Mouse (Mus musculus) gastrocnemius, postnatal 4 days (tissue): Measurements from ENCODE around the gene Fuca1. TPM values are rescaled to one million over a fixed set of nuclear protein-coding genes. Genes with fewer than 3 reads are reported as not detected.

ENCODE experiments used
- DNase-seq, 2 experiments: peaks; one replicate each; pipeline ENCODE4 v3.0.0; 2021 to 2022; ENCODE audit warnings: low spot score in 2 of 2, mixed read lengths in 2 of 2
- long read RNA-seq, 2 experiments: library from polyadenylated mRNA; stranded (forward); transcript quantifications; one replicate each; pipeline ENCODE4 v2.0.0; 2021
- total RNA-seq, 2 experiments: library from RNA; stranded (reverse); gene quantifications; 2 replicates each; pipeline ENCODE4 v1.2.3; 2021

The Fuca1 gene
- total RNA-seq, result 10 to 100 TPM; 46.6 to 46.7 TPM
- long read RNA-seq, experiment 1, transcript Fuca1-201 (8 exons, 2,525 nt), result major isoform, 87 of 95 reads
- long read RNA-seq, experiment 1, partial matches to known transcripts, result 2 of 95 reads
- long read RNA-seq, experiment 1, other reads (novel, unspliced or antisense), result 6 of 95 reads
- long read RNA-seq, experiment 2, transcript Fuca1-201 (8 exons, 2,525 nt), result major isoform, 104 of 108 reads
- long read RNA-seq, experiment 2, partial matches to known transcripts, result 1 of 108 reads
- long read RNA-seq, experiment 2, other reads (novel, unspliced or antisense), result 3 of 108 reads

DNA sequence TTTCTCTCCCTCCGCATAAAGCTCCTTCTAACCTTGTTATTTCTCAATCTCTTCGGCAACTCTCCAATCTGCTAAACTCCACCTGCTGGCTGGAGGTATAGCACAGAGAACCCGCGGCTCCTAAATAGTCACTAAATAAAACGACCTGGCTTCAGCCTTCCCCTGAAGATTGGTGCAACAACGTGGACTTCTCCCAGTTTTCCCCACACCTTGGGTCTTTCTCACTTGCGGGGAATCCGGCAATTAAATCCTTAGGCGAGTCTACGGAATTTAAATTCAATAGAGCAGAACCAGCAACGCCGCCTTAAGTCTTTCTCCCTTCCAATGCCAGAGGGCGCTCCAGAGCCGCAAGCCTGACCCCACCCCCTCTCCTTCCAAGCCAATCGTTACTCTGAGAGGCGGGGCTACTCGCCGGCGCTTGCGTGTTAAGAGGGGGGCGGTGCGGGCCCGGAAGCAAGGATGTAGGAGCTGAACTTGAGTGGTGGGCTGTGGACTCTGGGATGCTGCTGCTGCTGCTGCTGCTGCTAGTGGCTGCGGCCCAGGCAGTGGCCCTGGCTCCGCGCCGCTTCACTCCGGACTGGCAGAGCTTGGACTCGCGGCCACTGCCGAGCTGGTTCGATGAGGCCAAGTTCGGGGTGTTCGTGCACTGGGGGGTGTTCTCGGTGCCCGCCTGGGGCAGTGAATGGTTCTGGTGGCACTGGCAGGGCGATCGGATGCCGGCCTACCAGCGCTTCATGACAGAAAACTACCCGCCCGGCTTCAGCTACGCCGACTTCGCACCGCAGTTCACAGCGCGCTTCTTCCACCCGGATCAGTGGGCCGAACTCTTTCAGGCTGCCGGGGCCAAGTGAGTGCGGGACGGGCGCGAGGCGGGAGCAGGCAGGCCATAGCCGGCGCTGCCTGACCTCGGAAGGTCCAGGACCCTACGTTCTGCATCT lies at the start of gene Fuca1:
Fuca1 (plus strand) TSS at position 432 of the 938 bp plus-strand sequence.
- DNase-seq, result peak; percentile 84 to 95

GRCm38 (mm10) chr4:135872015-135872414 lies 48.5 kb upstream of the Fuca1 start:
- DNase-seq, result no peak

DNA sequence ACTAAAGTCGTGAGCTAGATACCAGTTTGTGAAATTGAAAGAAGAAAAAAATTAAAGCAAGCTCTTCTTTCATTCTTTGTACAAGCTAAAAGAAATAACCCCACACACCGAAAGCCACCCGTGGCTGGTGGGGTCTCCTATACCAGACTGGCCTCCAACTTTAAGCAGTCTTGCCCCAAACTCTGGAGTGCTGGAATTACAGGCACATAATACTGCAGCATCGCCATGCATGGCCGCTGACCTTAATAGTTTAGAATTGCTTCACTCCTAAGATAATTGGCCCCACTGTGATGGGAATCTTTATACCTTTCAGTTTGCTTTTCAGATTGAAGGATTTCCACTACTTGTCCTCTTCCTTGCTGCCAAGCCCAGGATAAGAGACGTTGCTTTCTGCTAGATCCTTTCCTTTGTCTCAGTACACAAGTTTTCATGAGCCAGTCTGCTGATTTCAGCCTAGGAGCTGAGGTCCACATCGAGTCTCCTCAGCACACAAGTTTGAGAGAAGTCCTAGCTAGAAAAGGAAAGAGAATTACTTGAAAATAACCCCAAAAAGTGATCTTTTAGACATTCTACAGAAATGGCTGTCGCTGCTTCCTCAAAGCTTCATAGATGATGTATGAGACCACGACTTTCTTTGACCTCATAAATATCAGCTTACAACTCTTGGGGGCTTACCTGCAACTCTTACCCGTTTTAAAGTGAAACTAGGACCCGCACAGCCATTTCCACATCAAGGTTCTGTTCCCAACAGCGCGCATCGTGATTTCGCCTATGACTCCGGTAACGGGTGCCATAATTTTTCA lies 47.7 kb upstream of the Fuca1 start:
- no peak for DNase-seq

DNA sequence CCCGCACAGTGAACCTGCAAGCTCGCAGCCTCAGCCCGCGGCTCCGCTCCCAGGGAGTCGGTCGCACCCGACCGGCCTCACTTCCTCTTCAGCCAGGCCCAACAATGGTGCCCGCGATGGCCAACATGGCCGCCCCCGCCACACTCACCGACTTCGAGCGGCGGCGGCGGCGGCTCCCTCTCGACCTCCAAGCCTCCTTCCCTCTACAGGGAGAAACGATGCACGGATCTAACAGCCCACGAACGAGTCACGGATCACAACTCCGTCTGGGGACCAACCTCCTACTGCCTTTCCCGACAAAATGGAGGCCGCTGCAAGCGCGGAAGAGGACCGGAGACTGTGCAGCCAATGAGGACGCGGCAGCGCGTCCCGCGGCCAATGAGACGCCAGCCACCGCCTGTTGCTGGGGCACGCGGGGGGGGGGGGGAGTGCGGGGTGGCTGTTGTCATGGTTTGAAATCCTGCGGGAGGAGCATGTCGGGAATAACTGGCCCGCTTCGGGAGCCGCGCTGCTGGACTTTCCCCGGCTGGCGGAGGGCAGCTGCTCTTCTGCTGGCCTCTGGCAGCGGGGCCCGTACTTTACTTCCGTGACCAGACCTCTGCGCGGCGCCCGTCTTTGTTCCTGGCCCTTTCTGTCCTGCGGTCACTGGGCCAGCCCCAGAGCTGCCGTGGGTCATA lies 46.9 kb upstream of the Fuca1 start, which contains the start of gene Pnrc2:
Pnrc2 (minus strand) TSS at position 325 of the 677 bp plus-strand sequence.
- peak; percentile 74 to 91 for DNase-seq

DNA sequence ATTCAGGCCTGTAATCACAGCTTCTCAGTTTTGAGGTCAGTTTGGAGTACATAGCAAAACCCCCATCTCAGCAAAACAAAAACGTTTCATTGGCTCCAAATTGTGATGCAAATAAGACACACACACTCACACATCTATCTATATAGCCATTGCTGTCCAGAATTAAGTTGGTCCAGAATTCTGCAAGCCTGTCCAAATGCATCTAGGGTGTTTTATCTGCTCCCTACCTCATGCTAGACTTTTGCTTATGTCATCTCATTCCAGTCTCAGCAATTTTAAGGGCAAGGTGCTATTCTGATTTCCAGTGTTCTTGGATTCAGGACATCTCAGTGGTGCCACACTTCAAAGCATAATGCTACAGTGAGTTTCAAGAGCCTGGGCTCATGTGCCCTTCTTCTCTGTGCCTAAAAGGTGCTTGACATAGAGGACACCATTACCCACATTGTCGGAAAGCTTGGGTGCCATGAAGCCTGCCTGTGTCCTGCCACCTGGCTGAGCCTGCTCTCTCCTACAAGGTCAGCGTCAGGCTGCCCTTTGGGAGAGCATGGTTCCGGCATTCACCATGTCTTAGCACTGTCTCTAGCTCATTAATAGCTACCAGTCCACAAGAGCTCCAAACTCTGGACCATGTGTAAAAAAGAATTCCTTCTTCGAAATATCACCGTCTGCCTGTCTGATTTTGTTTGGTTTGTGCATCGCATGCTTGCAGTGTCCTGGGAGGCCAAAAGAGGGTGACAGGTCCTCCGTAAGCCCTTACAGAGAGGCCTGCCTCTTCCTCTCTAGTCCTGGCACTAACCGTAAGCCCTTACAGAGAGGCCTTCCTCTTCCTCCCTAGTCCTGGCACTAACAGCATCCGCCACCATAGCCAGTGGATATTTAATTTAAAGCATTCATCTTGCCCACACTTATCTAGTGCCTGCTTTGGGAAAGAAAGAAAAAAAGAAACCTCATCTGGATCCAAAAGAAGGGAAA lies 45.7 kb upstream of the Fuca1 start:
- DNase-seq, result no peak

DNA sequence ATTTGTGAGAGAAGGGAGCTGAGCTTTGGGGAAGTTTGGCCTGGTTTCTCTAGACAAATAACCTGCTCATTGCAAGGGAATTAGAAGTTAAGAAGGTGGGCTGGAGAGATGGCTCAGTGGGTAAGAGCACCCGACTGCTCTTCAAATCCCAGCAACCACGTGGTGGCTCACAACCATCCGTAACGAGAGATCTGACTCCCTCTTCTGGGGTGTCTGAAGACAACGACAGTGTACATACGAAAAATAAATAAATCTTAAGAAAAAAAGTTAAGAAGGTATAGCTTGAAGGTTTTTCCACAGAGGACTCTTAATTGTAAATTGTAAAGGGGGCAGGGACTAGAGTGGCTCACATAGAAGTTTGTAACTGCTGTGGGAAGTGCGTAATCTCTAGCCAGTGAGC lies 45.0 kb upstream of the Fuca1 start:
- DNase-seq, result no peak

- DNase-seq, result peak in 1 of 2 experiments; percentile 60
Observed at GRCm38 (mm10) chr4:135875991-135876582, 44.4 kb upstream of the Fuca1 start.

DNA sequence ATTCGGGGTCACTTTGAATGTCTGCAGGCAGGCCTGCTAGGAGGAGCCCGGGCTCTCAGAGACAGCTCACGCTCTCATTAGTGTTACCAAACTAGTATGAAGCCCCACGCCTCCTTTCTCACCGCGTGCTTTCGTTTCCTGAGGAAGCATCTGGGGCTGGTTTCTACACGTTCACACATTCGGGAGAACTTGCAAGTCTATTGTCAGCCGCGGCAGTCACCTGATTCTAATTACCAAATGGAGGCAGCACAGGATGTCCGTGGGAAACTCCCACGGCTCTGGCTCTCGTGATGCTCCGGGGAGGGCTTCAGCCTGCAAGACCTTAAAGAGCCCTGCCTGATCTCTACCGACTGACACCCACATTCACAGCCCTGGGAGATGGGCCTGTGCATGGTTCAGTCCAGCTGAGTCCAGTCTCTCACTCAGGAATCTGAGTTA lies 43.9 kb upstream of the Fuca1 start:
- DNase-seq, result peak in 1 of 2 experiments; percentile 58

DNA sequence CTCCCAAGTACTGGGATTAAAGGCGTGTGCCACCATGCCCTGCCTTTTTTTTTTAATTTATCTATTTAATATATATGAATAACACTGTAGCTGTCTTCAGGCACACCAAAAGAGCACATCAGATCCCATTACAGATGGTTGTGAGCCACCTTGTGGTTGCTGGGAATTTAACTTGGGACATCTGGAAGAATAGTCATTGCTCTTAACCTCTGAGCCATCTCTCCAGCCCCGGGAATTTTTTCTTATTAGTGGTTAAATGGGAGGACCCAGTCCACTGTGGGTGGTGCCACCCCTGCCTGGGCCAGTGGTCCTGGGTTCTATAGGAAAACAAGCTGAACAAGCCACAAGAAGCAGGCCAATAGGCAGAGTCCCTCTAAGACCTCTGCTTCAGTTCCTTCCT lies 42.8 kb upstream of the Fuca1 start:
- no peak for DNase-seq

- DNase-seq, result no peak
Observed at GRCm38 (mm10) chr4:135879021-135879420, 41.5 kb upstream of the Fuca1 start.

GRCm38 (mm10) chr4:135880018-135880417 lies 40.5 kb upstream of the Fuca1 start:
- no peak for DNase-seq

GRCm38 (mm10) chr4:135880576-135880975 lies 40.0 kb upstream of the Fuca1 start:
- DNase-seq, result no peak

DNA sequence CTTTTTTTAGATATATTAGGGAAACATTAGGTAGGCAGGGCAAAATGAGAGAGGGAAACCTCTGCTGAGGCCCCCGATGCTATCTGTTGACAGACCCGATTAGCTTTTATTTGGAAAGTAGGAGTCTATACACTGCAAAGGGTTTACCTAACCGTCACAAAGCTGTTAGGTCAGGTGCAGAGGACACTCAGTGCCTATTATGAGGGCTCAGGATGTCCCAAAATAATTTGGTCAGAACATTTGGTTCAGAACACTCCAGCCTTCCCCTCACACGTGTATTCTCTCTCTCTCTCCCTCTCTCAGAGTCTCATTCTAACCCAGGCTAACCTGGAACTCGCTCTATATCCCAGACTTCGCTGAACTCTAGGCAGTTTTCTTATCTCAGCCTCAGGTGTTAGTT lies 38.5 kb upstream of the Fuca1 start:
- DNase-seq, result no peak

DNA sequence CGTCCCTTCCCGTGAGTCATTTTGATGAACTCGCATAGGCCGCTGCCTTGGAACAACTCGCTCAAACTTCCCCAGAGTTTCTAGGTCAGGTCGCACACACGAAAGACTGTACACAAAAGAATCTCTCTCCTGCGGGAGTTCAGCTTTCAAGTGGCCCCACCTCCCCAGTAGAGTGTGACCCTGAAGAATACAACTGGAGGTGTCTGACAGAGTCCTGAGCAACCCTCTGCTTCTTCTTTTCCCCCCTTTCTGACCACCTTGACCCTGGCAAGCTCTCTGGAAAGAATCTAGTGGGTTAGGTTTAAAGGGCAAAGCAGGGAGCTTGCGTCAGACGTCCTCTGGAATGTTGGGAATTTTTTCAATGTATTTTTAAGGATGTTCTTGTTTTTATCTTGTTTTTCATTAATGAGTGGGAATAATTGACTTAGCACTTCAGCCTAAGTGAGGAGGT lies 37.1 kb upstream of the Fuca1 start:
- no peak for DNase-seq

- DNase-seq, result no peak
Observed at GRCm38 (mm10) chr4:135883881-135884516, 36.5 kb upstream of the Fuca1 start.

DNA sequence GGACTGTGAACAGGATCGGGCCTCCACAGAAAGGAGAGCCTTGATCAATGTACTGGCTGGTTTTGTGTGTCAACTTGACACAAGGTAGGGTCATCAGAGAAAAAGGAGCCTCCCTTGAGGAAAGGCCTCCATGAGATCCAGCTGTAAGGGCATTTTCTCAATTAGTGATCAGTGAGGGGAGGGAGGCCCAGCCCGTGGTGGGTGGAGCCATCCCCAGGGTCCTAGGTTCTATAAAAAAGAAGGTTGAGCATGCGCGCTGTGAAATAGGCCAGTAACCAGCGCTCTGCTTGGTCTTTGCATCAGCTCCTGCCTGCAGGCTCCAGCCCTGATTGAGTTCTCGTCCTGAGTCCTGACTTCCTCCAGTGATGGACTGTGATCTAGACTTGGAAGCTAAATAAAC lies 36.0 kb upstream of the Fuca1 start:
- DNase-seq, result no peak

DNA sequence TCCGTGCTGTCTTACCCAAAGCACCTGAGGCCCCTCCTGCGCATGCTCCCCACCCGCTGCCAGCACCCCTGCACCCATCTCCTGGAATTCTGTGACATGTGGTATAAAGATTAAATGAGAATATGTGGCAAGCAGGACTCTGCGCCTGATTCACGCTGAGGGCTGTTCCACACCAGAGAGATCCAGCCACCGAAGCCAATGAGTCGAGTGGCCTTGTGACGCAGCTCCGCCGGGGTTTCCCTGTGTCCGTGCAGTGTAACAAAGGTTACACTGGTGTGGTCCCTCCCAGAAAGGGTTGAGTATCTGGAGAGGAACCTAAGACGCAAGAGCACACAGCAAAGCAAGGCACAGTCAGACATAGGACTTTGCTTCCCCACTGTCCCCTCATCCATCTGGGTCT lies 34.9 kb upstream of the Fuca1 start:
- no peak for DNase-seq

- DNase-seq, result no peak
Observed at GRCm38 (mm10) chr4:135886184-135886583, 34.4 kb upstream of the Fuca1 start.
